Mouse (Mus musculus): ENCODE results near the gene Ints11.

The Ints11 gene

DNA sequence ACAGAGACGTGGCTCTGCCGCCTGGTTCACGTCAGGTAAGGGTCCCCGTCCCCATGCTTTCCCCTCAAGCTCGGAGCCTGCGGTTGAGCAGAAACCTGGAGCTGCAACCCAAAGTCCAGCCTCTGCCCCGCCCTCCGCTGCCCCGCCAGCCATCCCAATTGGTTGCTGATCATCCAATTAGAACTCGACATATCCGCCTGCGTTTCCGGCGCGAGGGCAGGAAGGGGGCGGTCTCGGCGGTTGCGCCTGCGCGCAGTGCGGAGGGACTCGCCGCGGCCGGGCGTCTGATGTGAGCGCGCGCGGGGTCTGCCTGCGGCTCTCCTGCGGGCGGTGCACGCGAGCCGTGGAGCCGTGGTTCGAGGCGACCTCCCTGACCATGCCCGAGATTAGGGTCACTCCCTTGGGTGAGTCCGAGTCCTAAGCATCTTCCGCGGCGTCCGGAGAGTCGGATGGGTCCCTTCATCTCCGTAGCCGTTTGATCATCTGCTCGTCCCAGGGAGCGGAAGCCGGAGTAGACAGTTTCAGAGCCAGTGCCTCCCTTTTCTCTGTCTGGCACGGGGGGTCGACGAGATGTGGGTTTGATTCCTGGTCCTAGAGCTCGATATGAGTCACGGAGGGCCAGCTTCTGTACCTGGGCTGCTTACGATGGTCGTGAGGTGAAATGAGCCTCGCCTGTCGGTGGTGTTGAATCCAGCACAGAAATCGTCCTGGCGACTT, at the start of gene Ints11, which contains the start of gene Cptp:
TSS of gene Ints11 (plus strand) at position 230 of the 717 bp plus-strand sequence.
TSS of gene Cptp (minus strand) at position 124 of the 717 bp plus-strand sequence.
- DNase-seq (ENCODE audit: low spot score in 2 of 2) = peak; percentile 88 to 95

- DNase-seq (ENCODE audit: low spot score in 2 of 2) = no peak
Measured at GRCm38 (mm10) chr4:155821025-155821424, 48.3 kb upstream of the Ints11 start.

- DNase-seq (ENCODE audit: low spot score in 2 of 2) = no peak
Measured at GRCm38 (mm10) chr4:155823443-155823842, 45.9 kb upstream of the Ints11 start.

- no peak for DNase-seq (ENCODE audit: low spot score in 2 of 2)
Measured at GRCm38 (mm10) chr4:155829866-155830265, 39.5 kb upstream of the Ints11 start.

GRCm38 (mm10) chr4:155830596-155830995, 38.8 kb upstream of the Ints11 start:
- no peak for DNase-seq (ENCODE audit: low spot score in 2 of 2)

- peak; percentile 85 to 97 for DNase-seq (ENCODE audit: low spot score in 2 of 2)
Measured at GRCm38 (mm10) chr4:155831205-155831766, 38.1 kb upstream of the Ints11 start, which contains the start of gene Aurkaip1. Gene Aurkaip1 (plus strand): TSS chr4:155831272.

DNA sequence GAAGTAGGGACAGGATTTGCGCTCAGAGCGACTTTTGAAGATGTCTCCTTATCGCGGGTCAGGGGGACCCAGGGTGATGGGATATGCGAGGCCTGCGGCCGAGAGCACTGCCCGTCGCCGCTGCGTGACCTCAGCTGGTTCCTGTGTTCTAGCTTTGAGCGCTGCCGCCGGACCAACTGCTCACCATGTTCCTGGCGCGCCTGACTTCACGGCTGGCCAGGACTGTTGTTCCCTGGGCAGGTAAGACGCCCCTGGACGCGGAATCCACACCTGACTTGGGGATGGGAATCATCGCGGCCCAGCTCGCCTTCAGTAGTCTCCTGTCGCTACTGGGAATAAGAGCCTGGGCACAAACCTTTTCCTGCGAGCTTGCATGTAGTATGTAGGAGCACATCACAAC, 37.5 kb upstream of the Ints11 start:
- peak in 1 of 2 experiments; percentile 29 for DNase-seq (ENCODE audit: low spot score in 2 of 2)

DNA sequence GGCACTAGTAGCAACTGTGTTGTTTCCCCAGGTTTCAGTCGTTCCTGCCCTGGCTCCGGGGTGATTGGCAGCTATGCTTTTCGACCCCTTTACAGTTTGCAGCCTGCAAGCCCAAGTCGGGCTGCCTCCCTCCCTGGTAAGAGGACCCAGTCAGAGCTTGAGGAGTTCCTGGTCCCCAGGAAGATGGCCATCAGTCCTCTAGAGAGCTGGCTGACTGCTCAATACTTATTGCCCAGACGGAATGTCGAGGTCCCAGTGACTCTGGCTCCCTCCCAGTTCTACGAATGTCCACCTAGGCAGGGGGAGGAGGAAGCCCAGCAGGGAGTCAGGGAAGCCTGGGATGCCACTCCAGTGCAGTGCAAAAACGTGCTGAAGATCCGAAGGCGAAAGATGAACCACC, 37.0 kb upstream of the Ints11 start:
- no peak for DNase-seq (ENCODE audit: low spot score in 2 of 2)

GRCm38 (mm10) chr4:155833234-155833633, 36.1 kb upstream of the Ints11 start:
- DNase-seq (ENCODE audit: low spot score in 2 of 2) = no peak

- DNase-seq (ENCODE audit: low spot score in 2 of 2) = peak; percentile 59 to 80
Measured at GRCm38 (mm10) chr4:155833836-155834235, 35.5 kb upstream of the Ints11 start.

DNA sequence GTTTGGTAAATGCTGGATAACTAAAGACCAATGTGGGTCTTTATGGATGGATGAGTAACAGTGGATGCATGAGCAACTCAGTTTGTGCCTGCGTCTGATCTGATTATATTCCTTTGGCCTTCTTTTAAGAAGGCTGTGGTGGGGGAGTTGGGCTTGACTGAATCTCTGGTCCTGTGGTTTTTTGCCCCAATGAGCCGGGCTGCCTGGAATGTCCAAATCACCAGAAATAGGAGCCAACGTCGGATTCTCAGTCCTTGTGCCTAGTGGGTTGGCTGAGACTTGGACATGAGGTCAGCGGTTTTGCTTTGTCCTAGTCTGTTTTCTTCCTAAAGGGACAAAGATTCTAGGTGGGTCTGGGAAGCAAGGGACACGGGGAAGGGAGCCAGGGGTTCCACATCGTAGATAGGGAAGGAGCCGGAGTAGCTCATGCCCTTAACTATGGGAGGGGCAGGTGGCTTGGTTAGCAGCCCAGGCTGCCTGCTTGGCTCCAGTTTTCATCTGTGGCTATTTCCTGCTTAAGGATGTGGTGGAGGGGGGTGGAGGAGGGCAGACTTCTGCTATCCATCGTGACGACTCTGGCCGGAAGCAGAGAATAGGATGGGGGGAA, 31.8 kb upstream of the Ints11 start:
- DNase-seq (ENCODE audit: low spot score in 2 of 2) = no peak

GRCm38 (mm10) chr4:155838187-155839153, 30.9 kb upstream of the Ints11 start:
- no peak for DNase-seq (ENCODE audit: low spot score in 2 of 2)

- DNase-seq (ENCODE audit: low spot score in 2 of 2) = no peak
Measured at GRCm38 (mm10) chr4:155839483-155839910, 29.8 kb upstream of the Ints11 start, which contains the start of gene Mxra8. Gene Mxra8 (plus strand): TSS chr4:155839680.

- no peak for DNase-seq (ENCODE audit: low spot score in 2 of 2)
Measured at GRCm38 (mm10) chr4:155840076-155841002, 29.0 kb upstream of the Ints11 start.

- no peak for DNase-seq (ENCODE audit: low spot score in 2 of 2)
Measured at GRCm38 (mm10) chr4:155841003-155841454, 28.3 kb upstream of the Ints11 start.

GRCm38 (mm10) chr4:155841651-155842270, 27.6 kb upstream of the Ints11 start:
- no peak for DNase-seq (ENCODE audit: low spot score in 2 of 2)

DNA sequence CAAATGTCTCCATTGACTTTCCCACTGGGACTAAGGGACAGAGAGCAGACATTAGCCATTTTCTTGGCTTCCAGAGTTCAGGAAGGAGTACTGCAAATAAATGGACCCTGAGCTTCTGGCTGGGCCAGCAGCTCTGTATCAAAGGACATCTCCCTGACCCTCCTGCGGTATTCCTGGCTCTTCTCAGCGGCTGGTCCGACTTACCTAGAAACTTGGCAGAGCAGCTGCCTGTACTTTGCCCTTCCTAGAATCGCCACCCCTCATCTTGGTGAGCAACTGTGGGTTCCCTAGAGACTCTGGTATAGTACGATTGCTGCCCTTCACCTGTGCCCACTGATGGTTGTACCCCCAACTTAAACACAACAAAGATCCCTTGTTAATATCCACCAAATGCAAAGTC, 26.1 kb upstream of the Ints11 start:
- no peak for DNase-seq (ENCODE audit: low spot score in 2 of 2)

GRCm38 (mm10) chr4:155846871-155847578, 22.3 kb upstream of the Ints11 start, which contains the start of gene Dvl1:
Gene Dvl1 (plus strand): TSS chr4:155847402.
- DNase-seq (ENCODE audit: low spot score in 2 of 2) = peak; percentile 58 to 91
